13 mouse cellular contexts compared by ENCODE assay signal in genomic region chr14:118363391-118363821, GRCm38 (mm10).
DNase-seq lines count a peak whose midpoint lies in the region; ATAC-seq lines count a peak whose summit lies in the region.
"Had no signal": no experiment of that assay in that cellular context is flagged by ENCODE, and none has a peak within 500 bp of the region (broad histone marks: within the 10 kb centered on the region; RNA-seq: fewer than 3 reads in every experiment).

No protein-coding gene starts in this region.

- intact Hi-C loops in heart, postnatal 25 days (cut with DNase I): no loop called here

- H3K27ac ChIP-seq in forebrain, embryonic 14.5 days (ENCODE audit: low read depth, low read length): no peak overlapping the region
- H3K27ac ChIP-seq in forebrain, embryonic 11.5 days (ENCODE audit: low read depth, low read length): no peak overlapping the region
- H3K27ac ChIP-seq in midbrain, embryonic 14.5 days (replicated peaks; ENCODE audit: low read depth, low read length): peak overlapping the region; percentile 28; the same call in 1 of the 2 replicates
- no peak overlapping the region for H3K27ac ChIP-seq in midbrain, embryonic 10.5 days (replicated peaks)
- H3K27ac ChIP-seq in limb, embryonic 10.5 days: 0 out of 2 replicates have a peak overlapping the region, but pooled peaks have one; percentile 46
- H3K27ac ChIP-seq in neural tube, embryonic 15.5 days (replicated peaks): peak overlapping the region; percentile 72
- H3K27ac ChIP-seq: heart, embryonic 13.5 days had no signal

- no peak for ATAC-seq in forebrain, embryonic 14.5 days
- no peak for ATAC-seq in forebrain, embryonic 11.5 days (replicated peaks; ENCODE audit: low FRiP score)
- ATAC-seq in midbrain, embryonic 14.5 days (ENCODE audit: low FRiP score, low TSS enrichment): no peak
- ATAC-seq in neural tube, embryonic 15.5 days (ENCODE audit: low FRiP score): peak; percentile 85

- no peaks in the 10 kb centered on the region for H3K27me3 ChIP-seq in forebrain, embryonic 14.5 days (replicated peaks; ENCODE audit: control insufficient read depth, insufficient read depth, low read length)
- H3K27me3 ChIP-seq in forebrain, embryonic 11.5 days (ENCODE audit: control insufficient read depth, insufficient read depth, low read length): no peaks in the 10 kb centered on the region
- H3K27me3 ChIP-seq in midbrain, embryonic 14.5 days (ENCODE audit: control insufficient read depth, insufficient read depth, low read length): no peaks in the 10 kb centered on the region
- peaks cover 26% of the 10 kb centered on the region for H3K27me3 ChIP-seq in midbrain, embryonic 10.5 days (ENCODE audit: low read depth, poor library complexity, severe bottlenecking)
- peaks cover 70% of the 10 kb centered on the region for H3K27me3 ChIP-seq in limb, embryonic 10.5 days (ENCODE audit: low read depth, poor library complexity, severe bottlenecking)
- no peaks in the 10 kb centered on the region; the same call in 1 of the 2 replicates for H3K27me3 ChIP-seq in neural tube, embryonic 15.5 days (replicated peaks)
- H3K27me3 ChIP-seq: heart, embryonic 13.5 days had no signal

- no peak overlapping the region for H3K9ac ChIP-seq in forebrain, embryonic 14.5 days (ENCODE audit: low read length)
- no peak overlapping the region for H3K9ac ChIP-seq in forebrain, embryonic 11.5 days (ENCODE audit: low read length)
- no peak overlapping the region for H3K9ac ChIP-seq in midbrain, embryonic 14.5 days (replicated peaks; ENCODE audit: low read length)
- peak overlapping the region; percentile 17; the same call in 1 of the 2 replicates for H3K9ac ChIP-seq in neural tube, embryonic 15.5 days (replicated peaks)
- H3K9ac ChIP-seq: heart, embryonic 13.5 days had no signal

- H3K4me1 ChIP-seq in forebrain, embryonic 14.5 days (ENCODE audit: control insufficient read depth, insufficient read depth, low read length): peaks cover 3% of the 10 kb centered on the region; the same call in 1 of the 2 replicates
- H3K4me1 ChIP-seq in forebrain, embryonic 11.5 days (replicated peaks; ENCODE audit: control insufficient read depth, insufficient read depth, low read length): peaks cover 4% of the 10 kb centered on the region; the same call in 1 of the 2 replicates
- H3K4me1 ChIP-seq in midbrain, embryonic 14.5 days (ENCODE audit: control insufficient read depth, insufficient read depth, low read length): 0 out of 2 replicates have a peak, but pooled peaks cover 1% of the 10 kb centered on the region
- H3K4me1 ChIP-seq in midbrain, embryonic 10.5 days: peaks cover 23% of the 10 kb centered on the region
- peaks cover 29% of the 10 kb centered on the region for H3K4me1 ChIP-seq in limb, embryonic 10.5 days
- H3K4me1 ChIP-seq in neural tube, embryonic 15.5 days: peaks cover 21% of the 10 kb centered on the region
- H3K4me1 ChIP-seq: heart, embryonic 13.5 days had no signal

- no peak overlapping the region for H3K4me3 ChIP-seq in forebrain, embryonic 14.5 days (ENCODE audit: low read depth, low read length)
- no peak overlapping the region for H3K4me3 ChIP-seq in forebrain, embryonic 11.5 days (ENCODE audit: low read depth, low read length)
- H3K4me3 ChIP-seq in midbrain, embryonic 14.5 days (replicated peaks; ENCODE audit: low read depth, low read length): no peak overlapping the region
- H3K4me3 ChIP-seq in midbrain, embryonic 10.5 days: no peak overlapping the region
- H3K4me3 ChIP-seq in limb, embryonic 10.5 days: peak overlapping the region; percentile 37
- H3K4me3 ChIP-seq in neural tube, embryonic 15.5 days (replicated peaks): peak overlapping the region; percentile 19
- H3K4me3 ChIP-seq: heart, embryonic 13.5 days had no signal

- WGBS in forebrain, embryonic 14.5 days: 76% methylated on average over 21 of the region's 21 CpGs
- WGBS in forebrain, embryonic 11.5 days: 83% methylated on average over 21 of the region's 21 CpGs
- WGBS in midbrain, embryonic 14.5 days: 64% methylated on average over 21 of the region's 21 CpGs
- whole genome bisulfite sequencing in midbrain, embryonic 10.5 days: 85% methylated on average over 21 of the region's 21 CpGs
- WGBS in limb, embryonic 10.5 days: 27% methylated on average over 21 of the region's 21 CpGs
- WGBS in neural tube, embryonic 15.5 days: 16% methylated on average over 21 of the region's 21 CpGs

- no peaks in the 10 kb centered on the region for H3K36me3 ChIP-seq in forebrain, embryonic 14.5 days (ENCODE audit: control insufficient read depth, insufficient read depth, low read length)
- no peaks in the 10 kb centered on the region for H3K36me3 ChIP-seq in forebrain, embryonic 11.5 days (ENCODE audit: control insufficient read depth, insufficient read depth, low read length)
- H3K36me3 ChIP-seq in midbrain, embryonic 14.5 days (ENCODE audit: control insufficient read depth, insufficient read depth, low read length): no peaks in the 10 kb centered on the region
- no peaks in the 10 kb centered on the region for H3K36me3 ChIP-seq in midbrain, embryonic 10.5 days
- H3K36me3 ChIP-seq in limb, embryonic 10.5 days: no peaks in the 10 kb centered on the region
- H3K36me3 ChIP-seq in neural tube, embryonic 15.5 days: no peaks in the 10 kb centered on the region
- H3K36me3 ChIP-seq: heart, embryonic 13.5 days had no signal

- peak; percentile 18 for DNase-seq in forebrain, embryonic 14.5 days (ENCODE audit: low spot score)
- DNase-seq in forebrain, embryonic 11.5 days (ENCODE audit: low spot score): no peak
- peak; percentile 59 for DNase-seq in midbrain, embryonic 14.5 days
- no peak for DNase-seq in midbrain, embryonic 10.5 days (ENCODE audit: low spot score)
- peak; percentile 57 for DNase-seq in limb, embryonic 10.5 days (ENCODE audit: low spot score)
- no peak for DNase-seq in cerebellum, adult 8-10 months
- DNase-seq in heart, postnatal 25 days (ENCODE audit: low spot score): no peak
- DNase-seq: adrenal gland, postnatal 14 days; gastrocnemius, postnatal 10 days; kidney, adult 2 months; lung, adult 18-20 months had no signal

- no peak overlapping the region for H3K4me2 ChIP-seq in forebrain, embryonic 14.5 days (ENCODE audit: low read length)
- H3K4me2 ChIP-seq in forebrain, embryonic 11.5 days (ENCODE audit: low read depth, low read length, severe bottlenecking): no peak overlapping the region
- peak overlapping the region; percentile 29 for H3K4me2 ChIP-seq in midbrain, embryonic 14.5 days (ENCODE audit: low read length)
- peak overlapping the region; percentile 55 for H3K4me2 ChIP-seq in neural tube, embryonic 15.5 days
- H3K4me2 ChIP-seq: heart, embryonic 13.5 days had no signal

- no peaks in the 10 kb centered on the region for H3K9me3 ChIP-seq in forebrain, embryonic 14.5 days (replicated peaks; ENCODE audit: control insufficient read depth, low read length)
- H3K9me3 ChIP-seq in forebrain, embryonic 11.5 days (ENCODE audit: control insufficient read depth, low read length): no peaks in the 10 kb centered on the region
- no peaks in the 10 kb centered on the region for H3K9me3 ChIP-seq in midbrain, embryonic 14.5 days (ENCODE audit: control insufficient read depth, low read length)
- no peaks in the 10 kb centered on the region for H3K9me3 ChIP-seq in midbrain, embryonic 10.5 days (replicated peaks)
- H3K9me3 ChIP-seq in limb, embryonic 10.5 days (replicated peaks): no peaks in the 10 kb centered on the region
- no peaks in the 10 kb centered on the region for H3K9me3 ChIP-seq in neural tube, embryonic 15.5 days (replicated peaks)
- H3K9me3 ChIP-seq: heart, embryonic 13.5 days had no signal

Comparison
In these comparisons a context has a peak if more than half of its experiments do, and no peak if none do; other contexts are left out.
1. DNase-seq: peak in forebrain, embryonic 14.5 days (single experiment), midbrain, embryonic 14.5 days (single experiment) and limb, embryonic 10.5 days (single experiment); none in forebrain, embryonic 11.5 days (single experiment), midbrain, embryonic 10.5 days (single experiment), cerebellum, adult 8-10 months (single experiment) and heart, postnatal 25 days (single experiment).
2. H3K27ac ChIP-seq: peak in midbrain, embryonic 14.5 days (single experiment), limb, embryonic 10.5 days (single experiment) and neural tube, embryonic 15.5 days (single experiment); none in forebrain, embryonic 14.5 days (single experiment), forebrain, embryonic 11.5 days (single experiment) and midbrain, embryonic 10.5 days (single experiment).
3. H3K4me2 ChIP-seq: peak in midbrain, embryonic 14.5 days (single experiment) and neural tube, embryonic 15.5 days (single experiment); none in forebrain, embryonic 14.5 days (single experiment) and forebrain, embryonic 11.5 days (single experiment).
4. H3K4me3 ChIP-seq: peak in limb, embryonic 10.5 days (single experiment) and neural tube, embryonic 15.5 days (single experiment); none in forebrain, embryonic 14.5 days (single experiment), forebrain, embryonic 11.5 days (single experiment), midbrain, embryonic 14.5 days (single experiment) and midbrain, embryonic 10.5 days (single experiment).